Mouse (Mus musculus) ES-E14 (cell line): Measurements from ENCODE around the gene Cep164.

Experiments used
- CHD2 ChIP-seq: IDR thresholded peaks from 2 replicates; pipeline ENCODE4 v1.6.1; 2014; ENCODE audit warnings: mild to moderate bottlenecking, low read depth, low read length, inconsistent platforms
- HCFC1 ChIP-seq: IDR thresholded peaks from 2 replicates; pipeline ENCODE4 v1.6.1; 2012; ENCODE audit warnings: low read length, inconsistent platforms, borderline replicate concordance; ENCODE audit not compliant: insufficient read depth
- MAFK ChIP-seq: IDR thresholded peaks from 2 replicates; pipeline ENCODE4 v1.6.1; 2014; ENCODE audit warnings: mild to moderate bottlenecking, low read depth, low read length, inconsistent platforms; ENCODE audit not compliant: insufficient read depth
- ZC3H11A ChIP-seq: IDR thresholded peaks from 2 replicates; pipeline ENCODE4 v1.6.1; 2012; ENCODE audit warnings: low read depth, mild to moderate bottlenecking, inconsistent platforms, low read length, borderline replicate concordance
- ZNF384 ChIP-seq: IDR thresholded peaks from 2 replicates; pipeline ENCODE4 v1.6.1; 2012; ENCODE audit warnings: low read depth, low read length, inconsistent platforms

- TF ChIP-seq HCFC1 (no peak), CHD2 (no peak), ZNF384 (no peak), ZC3H11A (no peak), MAFK (no peak)
These were observed 89.3 kb downstream of the Cep164 start for GRCm38 (mm10) chr9:45739001-45739701.
